Mouse (Mus musculus) liver, adult 2 months (tissue): ENCODE measurements around the gene Ky. TPM values are rescaled to one million over a fixed set of nuclear protein-coding genes. Genes with fewer than 3 reads are reported as not detected.

Experiments
- DNase-seq: peaks from one replicate; pipeline ENCODE4 v3.0.0-alpha.2; 2011; ENCODE audit warnings: low read depth, low spot score; ENCODE audit errors: extremely low read depth
- H3K27ac ChIP-seq: fragments of 200-500 bp; replicated peaks from 2 replicates; pipeline ENCODE4 v1.5.1; 2012; ENCODE audit warnings: low read depth, mild to moderate bottlenecking, control low read depth, inconsistent platforms, low read length; ENCODE audit not compliant: insufficient read depth
- H3K27me3 ChIP-seq: fragments of 200-500 bp; 2 replicates; pipeline ENCODE4 v1.6.1; 2012; ENCODE audit warnings: mild to moderate bottlenecking, moderate library complexity, low read length, inconsistent platforms; ENCODE audit not compliant: control insufficient read depth, insufficient read depth
- H3K36me3 ChIP-seq: fragments of 200-500 bp; 2 replicates; pipeline ENCODE4 v1.6.1; 2012; ENCODE audit warnings: low read length, inconsistent platforms; ENCODE audit not compliant: control insufficient read depth, insufficient read depth
- H3K4me1 ChIP-seq: fragments of 200-500 bp; 2 replicates; pipeline ENCODE4 v1.6.1; 2011; ENCODE audit warnings: low read length; ENCODE audit not compliant: control insufficient read depth, insufficient read depth
- H3K4me3 ChIP-seq: fragments of 200-500 bp; 2 replicates; pipeline ENCODE4 v1.5.1; 2011; ENCODE audit warnings: low read depth, mild to moderate bottlenecking, control low read depth, low read length, moderate library complexity; ENCODE audit not compliant: insufficient read depth
- H3K79me2 ChIP-seq: fragments of 200-500 bp; 2 replicates; pipeline ENCODE4 v1.6.1; 2012; ENCODE audit warnings: inconsistent platforms, mild to moderate bottlenecking, low read length, moderate library complexity; ENCODE audit not compliant: control insufficient read depth, insufficient read depth
- H3K9ac ChIP-seq: fragments of 200-500 bp; 2 replicates; pipeline ENCODE4 v1.6.1; 2012; ENCODE audit warnings: low read depth, mild to moderate bottlenecking, control low read depth, inconsistent platforms, low read length
- CTCF ChIP-seq: fragments of 200-500 bp; IDR thresholded peaks from 2 replicates; pipeline ENCODE4 v1.5.1; 2011; ENCODE audit warnings: low read depth, low read length, control low read depth
- POLR2A ChIP-seq: fragments of 200-500 bp; IDR thresholded peaks from 2 replicates; pipeline ENCODE4 v1.6.1; 2011; ENCODE audit warnings: low read length, control low read depth; ENCODE audit not compliant: insufficient read depth; ENCODE audit errors: extremely low read depth
- WGBS: fragments of 180-500 bp; shearing (Covaris S2); methylation state at CpG from one replicate; pipeline ENCODE4 v1.1.7; 2018; 5-methylcytosine and 5-hydroxymethylcytosine counted together
- polyA plus RNA-seq: library from polyadenylated mRNA; depleted of rRNA; stranded (reverse); fragments of >200 nt; gene quantifications from 2 replicates; pipeline ENCODE4 v1.2.3, GENCODE M21; 2012; rRNA removed
- total RNA-seq: library from RNA; depleted of rRNA; stranded (reverse); fragments of >200 nt; gene quantifications from 2 replicates; pipeline ENCODE4 v1.2.3, GENCODE M21; 2014; rRNA removed

Ky gene
- total RNA-seq (under 0.01 TPM in 1 of 2 replicates, not detected in the other), polyA plus RNA-seq (not detected in 2 replicates)

DNA sequence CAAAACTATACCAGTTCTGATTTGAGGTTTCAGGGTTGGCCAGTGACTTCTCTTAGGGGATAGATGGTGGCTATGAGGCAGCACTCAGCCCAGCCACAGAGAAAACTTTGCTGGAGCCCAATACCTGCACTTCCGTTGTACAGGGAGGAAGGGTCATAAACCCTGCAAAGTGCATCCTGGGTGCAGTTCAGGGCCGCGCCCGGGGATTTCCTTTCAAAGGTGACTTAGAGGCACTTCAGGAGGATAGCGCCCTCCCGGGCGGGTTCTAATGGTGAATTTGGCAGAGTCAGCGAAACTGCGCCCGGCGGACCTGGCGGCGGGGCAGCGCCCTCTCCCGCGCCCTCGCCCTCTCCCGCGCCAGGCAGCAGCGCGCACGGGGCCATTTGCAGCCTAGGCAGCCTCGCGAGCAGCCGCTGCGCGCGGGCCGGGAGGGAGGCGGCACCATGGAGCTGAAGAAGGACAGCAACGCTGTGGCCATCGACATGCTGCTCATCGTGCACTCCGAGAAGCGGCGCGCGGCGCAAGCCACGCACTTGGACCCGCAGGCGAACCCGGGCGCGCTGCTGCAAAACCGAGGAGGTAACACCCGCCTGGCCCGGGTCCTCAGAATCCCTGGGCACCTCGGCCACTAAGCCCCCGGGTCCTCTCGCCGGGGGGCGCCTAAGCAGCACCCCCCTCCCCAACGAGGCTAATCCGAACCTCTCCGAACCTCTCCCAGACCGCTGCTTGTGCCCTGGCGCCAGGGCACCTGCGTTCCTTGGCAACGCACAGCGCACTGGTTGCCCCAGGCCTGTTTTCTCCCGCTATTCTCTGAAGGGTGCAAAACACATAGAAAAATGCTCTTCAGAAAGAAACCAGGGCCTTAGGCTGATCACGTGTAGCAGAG, at the start of gene Ky:
TSS of gene Ky (plus strand) at position 51 of the 886 bp plus-strand sequence.
- Histone ChIP-seq H3K9ac (no peak within 1 kb of the TSS), H3K27ac (no peak within 1 kb of the TSS), H3K4me3 (no peak within 1 kb of the TSS), H3K27me3 (peaks cover 15% of the 10 kb centered on the region), H3K79me2 (no peaks in the 10 kb centered on the region), H3K36me3 (no peaks in the 10 kb centered on the region), H3K4me1 (no peaks in the 10 kb centered on the region; the same call in 1 of the 2 replicates)
- TF ChIP-seq CTCF (no peak), POLR2A (no peak)
- WGBS = 2% methylated on average over 63 of the region's 63 CpGs
- DNase-seq = no peak

DNA sequence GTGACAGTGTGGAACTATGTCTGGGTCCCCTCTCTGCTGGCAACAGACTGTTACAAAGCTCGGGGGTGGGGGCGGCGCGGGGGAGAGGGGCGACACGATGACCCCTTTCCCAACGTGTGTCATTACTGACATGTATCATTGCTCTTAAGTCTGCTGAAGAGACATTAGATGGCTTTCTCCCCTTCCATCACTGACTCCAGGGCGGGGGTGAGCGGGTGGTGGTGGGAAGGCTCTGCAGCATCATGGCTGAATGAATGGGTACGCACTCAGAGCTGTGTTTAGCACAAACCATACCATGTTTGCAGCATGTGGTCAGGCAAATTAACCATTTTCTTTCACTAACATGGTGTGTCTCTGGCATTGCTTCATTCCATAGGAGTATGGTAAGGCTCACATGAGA, 43.3 kb upstream of the Ky start:
- Histone ChIP-seq H3K27ac (no peak overlapping the region), H3K79me2 (no peaks in the 10 kb centered on the region), H3K9ac (no peak overlapping the region), H3K27me3 (no peaks in the 10 kb centered on the region), H3K4me1 (no peaks in the 10 kb centered on the region), H3K36me3 (no peaks in the 10 kb centered on the region), H3K4me3 (no peak overlapping the region)
- no peak for DNase-seq
- TF ChIP-seq CTCF = no peak
- no peak for TF ChIP-seq POLR2A
- 94% methylated on average over 10 of the region's 10 CpGs for WGBS

DNA sequence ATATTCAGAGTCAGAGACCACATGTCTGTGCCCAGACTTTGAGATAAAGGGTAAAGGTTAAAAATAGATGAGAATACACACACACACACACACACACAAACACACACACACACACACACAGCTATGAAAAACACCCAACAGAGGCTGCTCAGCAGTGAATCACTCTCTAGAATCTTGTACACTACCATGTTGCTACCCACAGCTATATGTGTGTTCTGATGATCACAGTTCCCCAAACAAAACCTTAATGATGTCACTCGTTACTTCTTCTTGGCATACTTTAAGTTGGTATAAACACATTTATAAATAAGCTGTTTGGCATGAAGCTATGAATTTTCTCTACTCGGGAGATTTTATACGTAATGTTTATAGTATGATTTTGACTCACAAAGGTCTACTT, 40.5 kb upstream of the Ky start:
- no peaks in the 10 kb centered on the region for H3K79me2 ChIP-seq
- no peak overlapping the region for H3K4me3 ChIP-seq
- no peaks in the 10 kb centered on the region for H3K36me3 ChIP-seq
- H3K9ac ChIP-seq = no peak overlapping the region
- H3K4me1 ChIP-seq = no peaks in the 10 kb centered on the region
- DNase-seq = no peak
- no peaks in the 10 kb centered on the region for H3K27me3 ChIP-seq
- WGBS = 86% methylated on average over 3 of the region's 3 CpGs
- no peak overlapping the region for H3K27ac ChIP-seq
- TF ChIP-seq POLR2A = no peak
- TF ChIP-seq CTCF = no peak

DNA sequence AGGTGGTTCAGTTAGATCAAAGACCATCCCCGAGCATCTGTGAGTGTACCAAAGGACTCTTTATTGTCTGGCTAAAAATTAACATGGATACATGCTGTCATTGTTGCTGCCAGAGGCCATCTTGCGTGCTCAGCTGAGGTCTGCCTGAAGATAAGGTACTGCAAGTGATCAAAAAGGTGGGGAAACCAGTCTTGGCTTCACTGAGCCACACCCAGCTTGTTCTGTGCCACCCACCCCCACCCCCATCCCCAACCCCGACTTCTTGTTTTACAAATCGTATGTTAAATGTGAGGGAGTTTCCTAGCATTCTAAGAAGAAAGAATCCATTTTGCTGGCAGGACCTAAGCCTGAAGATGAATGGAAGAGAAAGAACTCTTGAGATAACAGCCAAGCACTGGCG, 39.8 kb upstream of the Ky start:
- Histone ChIP-seq H3K27ac (no peak overlapping the region), H3K4me1 (no peaks in the 10 kb centered on the region), H3K36me3 (no peaks in the 10 kb centered on the region), H3K9ac (no peak overlapping the region), H3K4me3 (no peak overlapping the region), H3K27me3 (no peaks in the 10 kb centered on the region), H3K79me2 (no peaks in the 10 kb centered on the region)
- DNase-seq = no peak
- TF ChIP-seq POLR2A = no peak
- no peak for TF ChIP-seq CTCF
- WGBS = 64% methylated on average over 5 of the region's 5 CpGs

DNA sequence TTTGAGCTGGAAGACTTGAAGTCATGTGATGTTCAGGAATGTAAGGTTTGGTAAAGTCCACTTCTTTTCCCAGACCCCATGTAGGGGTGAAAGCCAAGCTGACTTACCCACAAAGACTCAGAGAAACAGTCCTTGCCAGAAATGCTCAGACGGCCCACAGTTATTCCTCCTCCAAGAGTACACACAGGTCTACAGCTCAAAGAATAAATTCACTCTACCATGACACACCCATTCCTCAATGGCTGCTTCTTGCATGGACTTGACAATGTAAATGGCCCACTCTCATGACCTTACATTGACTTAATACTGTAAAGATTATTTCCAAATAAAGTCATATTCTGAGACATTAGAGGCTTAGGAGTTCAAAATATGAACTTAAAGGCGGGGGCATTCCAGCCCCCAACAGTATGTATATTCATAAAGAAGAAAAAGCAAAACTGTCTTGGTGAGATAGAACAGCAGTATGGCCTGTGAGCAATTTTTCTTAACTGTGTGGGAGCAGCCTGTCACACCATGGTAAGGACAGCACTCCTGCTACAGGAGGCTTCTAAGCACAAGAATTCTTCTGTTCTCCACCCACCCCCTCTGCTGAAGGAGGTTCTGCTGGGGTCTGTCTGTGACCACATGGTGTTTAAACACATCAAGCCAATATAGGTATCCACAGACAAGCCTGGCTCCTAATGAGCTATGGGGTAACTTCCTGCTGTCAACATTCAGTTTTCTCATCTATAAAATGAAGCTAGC, 35.3 kb upstream of the Ky start:
- no peaks in the 10 kb centered on the region for H3K36me3 ChIP-seq
- no peaks in the 10 kb centered on the region for H3K4me1 ChIP-seq
- TF ChIP-seq CTCF = no peak
- WGBS = 95% methylated on average over 2 of the region's 2 CpGs
- no peak overlapping the region for H3K9ac ChIP-seq
- H3K27me3 ChIP-seq = no peaks in the 10 kb centered on the region
- no peaks in the 10 kb centered on the region for H3K79me2 ChIP-seq
- H3K4me3 ChIP-seq = no peak overlapping the region
- no peak overlapping the region for H3K27ac ChIP-seq
- no peak for DNase-seq
